Mouse (Mus musculus) CH12.LX (cell line): ENCODE measurements around the gene Xylt1.

Experiments
- MYC ChIP-seq: IDR thresholded peaks from 2 replicates; pipeline ENCODE4 v1.6.1; 2011; ENCODE audit warnings: low read depth, mild to moderate bottlenecking, improper control_type of control experiment, low read length
- ZMIZ1 ChIP-seq: IDR thresholded peaks from 2 replicates; pipeline ENCODE4 v1.6.1; 2012; ENCODE audit warnings: low read depth, mild to moderate bottlenecking, inconsistent platforms, low read length, improper control_type of control experiment

GRCm38 (mm10) chr7:117436892-117437291, 56.1 kb downstream of the Xylt1 start:
- TF ChIP-seq MYC = no peak
- no peak for TF ChIP-seq ZMIZ1
